Mouse (Mus musculus) retina, postnatal 7 days (tissue): Measurements from ENCODE around the gene Phf11d.
"Not testable (repeated sequence)": the region's sequence is repeated elsewhere in the genome, so short reads cannot be mapped to it uniquely, and the experiment has no call there.

Source experiments
- DNase-seq: peaks from one replicate; pipeline ENCODE4 v3.0.0-alpha.2; 2012; ENCODE audit warnings: low read depth, low spot score

Gene Phf11d

DNA sequence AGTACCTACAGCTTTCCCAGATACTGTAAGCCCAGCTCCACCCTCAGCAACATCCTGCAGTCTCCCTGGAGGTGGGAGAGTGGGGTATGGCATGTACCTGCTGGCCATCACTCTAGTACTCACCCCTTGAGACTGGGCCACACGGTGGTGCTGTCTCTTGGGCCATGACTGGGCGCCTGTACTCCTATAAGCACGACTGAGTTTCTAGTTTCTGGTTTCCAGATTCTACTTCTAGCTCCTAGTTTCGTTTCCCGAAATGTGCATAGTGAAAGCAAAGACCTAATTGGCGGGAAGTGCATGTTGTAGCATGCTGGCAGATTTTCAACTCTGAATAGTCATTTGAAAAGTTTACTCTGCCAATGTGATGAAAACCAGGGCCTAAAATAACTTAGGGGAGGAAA lies at the start of gene Phf11d:
TSS of gene Phf11d (minus strand) at position 227 of the 401 bp plus-strand sequence.
- DNase-seq: no peak

DNA sequence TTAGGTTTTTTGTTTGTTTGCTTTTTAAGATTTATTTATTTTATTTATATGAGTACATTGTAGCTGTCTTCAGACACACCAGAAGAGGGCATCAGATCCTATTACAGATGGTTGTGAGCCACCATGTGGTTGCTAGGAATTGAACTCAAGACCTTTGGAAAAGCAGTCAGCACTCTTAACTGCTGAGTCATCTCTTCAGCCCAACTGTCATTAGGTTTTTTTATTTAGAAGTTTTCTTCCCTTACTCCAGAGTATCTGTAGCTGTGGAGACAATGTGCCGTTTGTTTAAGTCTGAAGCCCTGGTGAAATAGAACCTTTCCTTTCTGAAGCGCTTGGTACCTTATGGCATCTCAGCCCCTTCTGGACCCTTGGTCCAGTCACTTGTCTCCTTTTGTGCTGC lies 49.7 kb upstream of the Phf11d start:
- not testable (repeated sequence) for DNase-seq

DNA sequence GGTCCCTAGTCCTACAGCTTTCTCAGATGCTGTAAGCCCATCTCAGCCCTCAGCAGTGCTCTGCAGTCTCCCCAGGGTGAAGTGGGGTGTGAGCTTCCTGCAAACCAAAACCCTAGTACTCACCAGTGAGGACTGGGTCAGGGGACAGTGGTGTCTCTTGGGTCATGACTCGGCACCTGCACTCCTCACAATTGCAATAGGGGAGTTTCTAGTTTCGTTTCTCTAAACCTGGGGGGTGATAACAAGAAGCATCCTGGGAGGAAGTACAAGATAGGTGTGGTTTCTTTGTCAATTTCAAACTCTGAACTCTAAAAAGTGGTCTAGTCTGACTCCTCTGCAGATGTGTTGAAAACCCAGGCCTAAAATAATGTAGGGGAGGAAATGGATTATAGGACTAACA lies 31.7 kb upstream of the Phf11d start:
- no peak for DNase-seq

DNA sequence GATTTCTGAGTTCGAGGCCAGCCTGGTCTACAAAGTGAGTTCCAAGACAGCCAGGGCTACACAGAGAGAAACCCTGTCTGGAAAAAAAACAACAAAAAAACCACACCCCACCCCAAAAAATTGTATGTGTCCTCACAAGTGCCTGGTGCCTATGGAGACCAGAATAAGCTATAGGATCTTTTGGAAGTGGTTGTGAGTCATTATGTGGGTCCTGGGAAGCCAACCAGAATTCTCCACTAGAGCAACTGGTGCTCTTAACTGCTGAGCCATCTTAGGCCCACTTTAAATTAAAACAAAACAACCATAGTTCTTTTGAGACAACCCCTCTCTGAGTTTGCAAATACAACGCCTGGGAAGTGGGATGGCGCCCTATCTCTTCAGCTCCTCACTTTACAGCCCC lies 30.0 kb upstream of the Phf11d start, which contains the start of gene Phf11c:
TSS of gene Phf11c (minus strand) at position 101 of the 400 bp plus-strand sequence.
- no peak for DNase-seq

DNA sequence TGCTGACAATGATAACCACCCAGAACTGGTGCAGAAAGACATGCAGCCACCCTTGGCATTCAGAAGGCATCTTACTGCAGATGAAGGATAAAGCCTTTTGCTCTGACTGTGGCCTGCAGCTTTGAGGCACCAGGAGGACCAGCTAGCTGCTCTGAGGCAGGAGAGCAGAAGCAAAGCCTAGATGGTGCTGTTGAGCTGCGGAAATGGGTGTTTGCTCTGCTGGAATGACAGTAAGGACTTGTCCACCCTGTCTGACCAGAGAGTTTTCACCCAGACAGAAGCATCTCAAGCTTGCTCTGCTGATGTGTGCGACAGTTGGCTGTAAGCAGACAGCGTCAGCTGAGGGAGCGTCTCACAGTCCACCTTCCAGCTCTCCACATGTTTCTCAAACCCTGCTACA lies 24.9 kb upstream of the Phf11d start:
- DNase-seq: not testable (repeated sequence)

DNA sequence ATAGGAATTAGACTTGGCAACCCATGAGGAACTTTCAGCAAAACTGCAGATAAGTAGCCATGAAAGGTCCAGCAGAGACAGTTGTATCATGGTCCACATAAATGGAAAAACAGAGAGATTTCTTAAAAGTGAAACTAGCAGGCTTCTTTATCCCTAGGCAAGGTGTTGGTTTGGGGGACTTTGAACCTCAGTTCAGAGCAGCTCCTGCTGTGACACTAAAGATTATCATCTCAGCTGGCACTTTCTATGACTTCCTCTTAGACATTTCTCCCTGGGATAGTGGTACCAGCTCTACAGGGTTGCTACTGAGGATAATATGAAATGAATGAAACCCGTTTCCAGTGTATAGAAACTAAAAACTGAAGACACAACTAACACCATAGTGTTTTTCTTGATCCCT lies 24.3 kb upstream of the Phf11d start:
- DNase-seq: no peak

DNA sequence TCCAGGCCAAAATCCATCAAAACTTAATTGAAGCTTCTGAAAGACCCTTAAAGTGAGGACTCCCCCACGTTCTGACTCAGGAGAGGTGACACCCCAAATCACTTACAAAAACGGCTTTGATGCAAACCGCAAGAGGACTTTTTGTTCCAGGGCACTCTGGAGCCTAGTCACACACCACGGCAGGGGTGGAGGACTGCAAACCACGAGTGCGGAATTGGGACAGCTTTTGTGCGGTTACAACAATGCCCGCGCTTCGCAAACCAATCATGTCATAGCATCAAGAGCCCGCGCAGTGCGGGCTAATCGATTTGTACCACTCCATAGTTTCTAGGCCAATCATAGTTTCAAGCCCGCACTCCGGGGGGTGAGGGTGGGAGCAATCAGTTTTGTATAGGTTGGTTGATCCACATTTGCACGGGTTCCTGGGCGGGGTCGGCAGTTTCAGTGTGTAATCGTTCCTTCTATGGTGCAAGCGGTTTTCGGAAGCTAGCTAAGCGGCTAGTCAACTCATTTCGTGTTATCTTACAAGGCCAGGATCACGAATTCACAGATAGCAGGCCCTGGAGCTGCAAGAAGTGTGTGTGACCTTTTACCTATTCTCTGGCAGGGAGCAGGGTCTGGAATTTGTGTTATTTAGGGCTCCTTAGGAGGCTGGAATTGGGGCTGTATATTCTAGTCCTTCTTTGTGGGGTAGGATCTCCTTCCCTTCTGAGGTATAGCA lies 5.2 kb upstream of the Phf11d start:
- DNase-seq: no peak

DNA sequence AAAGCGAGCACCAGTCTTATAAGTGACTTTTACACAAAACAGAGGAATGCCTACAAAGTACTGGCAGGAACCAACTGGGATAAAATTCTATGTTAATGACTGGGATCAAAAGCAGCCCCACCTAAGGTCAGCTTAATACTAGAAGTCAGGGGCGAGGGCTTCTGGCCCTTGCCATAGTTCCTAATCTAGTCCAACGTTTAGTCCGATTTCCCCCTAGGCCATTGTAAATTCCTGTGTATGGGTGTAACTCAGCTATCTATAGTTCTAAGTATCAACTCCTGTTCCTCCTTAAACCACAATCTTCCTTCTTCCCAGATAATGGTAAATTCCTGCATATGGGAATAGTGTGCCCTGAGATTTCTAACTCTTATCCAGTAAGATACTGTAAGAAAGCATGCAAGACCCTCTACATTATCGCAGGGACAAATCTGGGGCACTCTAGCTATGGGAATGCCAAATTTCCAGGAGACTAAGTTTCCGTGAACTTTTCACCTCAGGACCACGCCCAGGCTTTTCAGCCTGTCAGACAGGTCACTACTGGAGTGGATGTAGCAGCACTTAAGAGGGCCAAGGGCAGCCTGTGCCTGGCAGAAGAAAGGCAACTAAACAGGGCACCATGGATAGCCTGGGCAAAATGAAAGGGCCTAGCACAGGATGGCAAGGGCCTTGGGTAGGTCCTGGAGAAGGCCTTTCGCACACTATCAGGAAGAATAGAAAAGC lies 1.3 kb upstream of the Phf11d start:
- DNase-seq: no peak

DNA sequence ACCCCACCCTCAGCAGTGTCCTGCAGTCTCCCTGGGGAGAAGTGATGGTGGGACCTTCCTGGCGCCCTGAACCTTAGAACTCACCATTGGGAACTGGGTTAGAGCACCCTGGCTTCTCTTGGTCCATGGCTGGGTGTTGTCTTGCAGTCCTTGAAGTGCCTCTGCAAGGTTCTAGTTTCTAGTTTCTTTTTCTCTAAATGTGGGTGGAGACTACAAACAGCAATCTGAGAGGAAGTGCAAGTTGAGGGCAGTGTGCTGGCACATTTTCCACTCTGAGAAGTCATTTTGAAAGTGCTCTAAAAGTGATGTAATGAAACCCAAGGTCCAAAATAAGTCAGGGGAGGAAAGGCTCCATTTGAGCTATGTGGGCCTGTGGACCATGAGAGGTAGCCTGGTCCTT lies 24.1 kb downstream of the Phf11d start, which contains the start of gene Phf11b:
TSS of gene Phf11b (minus strand) at position 163 of the 400 bp plus-strand sequence.
- DNase-seq: not testable (repeated sequence)

DNA sequence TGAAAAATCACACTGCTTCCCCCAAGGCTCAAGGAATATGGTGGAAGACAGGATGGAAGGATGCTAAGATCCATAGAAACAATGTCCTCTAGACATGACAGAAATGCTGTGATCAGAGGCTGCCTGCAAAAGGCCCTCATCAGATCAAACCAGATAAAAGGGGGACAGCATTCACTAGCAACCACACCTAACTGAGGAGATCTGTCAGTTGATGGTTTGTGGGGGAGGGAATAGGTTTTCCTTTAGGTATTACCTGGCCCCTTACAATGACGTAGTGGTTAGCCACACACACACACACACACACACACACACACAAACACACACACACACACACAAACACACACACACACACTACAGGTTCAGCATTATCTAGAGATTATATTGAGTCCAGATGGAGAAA lies 25.7 kb downstream of the Phf11d start:
- no peak for DNase-seq

DNA sequence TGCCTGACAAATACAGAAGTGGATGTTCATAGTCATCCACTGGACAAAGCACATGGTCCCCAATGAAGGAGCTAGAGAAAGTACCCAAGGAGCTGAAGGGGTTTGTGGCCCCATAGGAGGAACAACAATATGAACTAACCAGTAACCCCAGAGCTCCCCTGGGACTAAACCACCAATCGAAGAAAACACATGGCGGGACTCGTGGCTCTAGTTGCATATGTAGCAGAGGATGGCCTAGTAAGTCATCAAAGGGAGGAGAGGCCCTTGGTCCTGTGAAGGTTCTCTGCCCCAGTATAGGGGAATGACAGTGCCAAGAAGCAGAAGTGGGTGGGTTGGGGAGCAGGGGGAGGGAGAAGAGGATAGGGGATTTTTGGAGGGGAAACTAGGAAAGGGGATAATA lies 29.2 kb downstream of the Phf11d start:
- not testable (repeated sequence) for DNase-seq

DNA sequence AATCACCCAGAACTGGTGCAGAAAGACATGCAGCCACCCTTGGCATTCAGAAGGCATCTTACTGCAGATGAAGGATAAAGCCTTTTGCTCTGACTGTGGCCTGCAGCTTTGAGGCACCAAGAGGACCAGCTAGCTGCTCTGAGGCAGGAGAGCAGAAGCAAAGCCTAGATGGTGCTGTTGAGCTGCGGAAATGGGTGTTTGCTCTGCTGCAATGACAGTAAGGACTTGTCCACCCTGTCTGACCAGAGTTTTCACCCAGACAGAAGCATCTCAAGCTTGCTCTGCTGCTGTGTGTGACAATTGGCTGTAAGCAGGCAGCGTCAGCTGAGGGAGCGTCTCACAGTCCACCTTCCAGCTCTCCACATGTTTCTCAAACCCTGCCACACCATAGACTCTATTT lies 34.8 kb downstream of the Phf11d start:
- not testable (repeated sequence) for DNase-seq

DNA sequence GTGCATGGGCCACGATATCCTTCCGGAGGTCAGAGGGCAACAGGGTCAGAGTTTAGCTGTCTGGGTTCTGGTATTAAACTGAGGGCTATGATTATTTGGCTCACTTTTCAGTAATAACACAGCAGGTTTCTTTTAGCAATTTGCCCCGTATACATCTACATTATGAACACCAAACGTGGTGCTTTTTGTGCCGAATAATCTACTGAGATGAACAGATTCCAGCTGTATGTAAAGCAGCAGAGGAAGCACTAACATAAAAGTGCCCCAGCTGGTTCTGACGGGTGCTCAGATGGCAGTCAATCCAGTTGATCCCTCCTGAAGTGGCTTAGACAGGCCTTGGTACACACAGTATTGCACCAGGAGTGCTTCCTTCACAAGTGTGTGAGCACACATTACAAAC lies 45.3 kb downstream of the Phf11d start:
- DNase-seq: not testable (repeated sequence)

DNA sequence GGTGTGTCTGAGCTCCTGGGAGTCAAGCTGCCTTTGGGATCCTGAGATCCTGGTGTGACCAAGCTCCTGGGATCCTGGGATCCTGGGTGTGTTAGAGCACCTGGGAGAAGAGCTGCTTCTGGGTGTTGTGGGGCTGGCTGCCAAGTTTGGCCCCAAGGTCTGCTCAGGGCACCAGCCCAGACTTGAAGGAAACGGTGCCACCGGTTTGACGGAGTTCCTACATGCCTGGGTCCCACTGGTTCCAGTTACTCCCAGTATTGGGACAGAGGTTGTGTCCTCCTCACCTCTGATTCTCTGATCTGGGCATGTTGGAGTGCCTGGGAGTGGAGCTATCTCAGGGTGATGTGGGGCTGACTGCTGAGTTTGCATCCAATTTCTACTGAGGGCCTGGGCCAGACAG lies 46.2 kb downstream of the Phf11d start:
- not testable (repeated sequence) for DNase-seq
